In the genomic region with DNA sequence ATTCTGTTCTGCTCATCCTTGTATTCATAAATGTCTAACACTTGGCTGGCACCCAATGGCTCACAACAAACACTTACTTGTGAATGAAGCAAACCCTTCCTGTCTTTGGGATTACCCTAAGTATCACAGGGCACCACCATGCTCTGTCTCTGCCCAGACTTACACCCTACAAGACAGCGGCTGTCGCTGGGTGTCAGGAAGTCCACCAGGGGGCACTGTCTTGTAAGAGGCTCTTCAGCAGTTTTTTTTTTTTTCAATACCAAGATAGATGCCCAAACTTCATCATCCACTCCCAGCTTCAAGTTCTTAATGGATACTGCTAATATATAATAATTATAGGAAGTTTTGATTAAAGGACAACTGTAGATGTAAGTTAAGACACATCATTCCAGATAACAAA, we compare ENCODE assay signal across 8 mouse cellular contexts.
A peak's percentile ranks its signal among the peaks of the same experiment; 100 is the strongest.
DNase-seq lines count a peak whose midpoint lies in the region; ATAC-seq lines count a peak whose summit lies in the region.

No protein-coding gene starts in this region.

- H3K9me3 ChIP-seq in forebrain, embryonic 11.5 days (ENCODE audit: control insufficient read depth, low read length), result no peaks in the 10 kb centered on the region
- no peaks in the 10 kb centered on the region for H3K9me3 ChIP-seq in forebrain, embryonic 16.5 days (ENCODE audit: control insufficient read depth, low read length)
- no peaks in the 10 kb centered on the region for H3K9me3 ChIP-seq in midbrain, embryonic 11.5 days (ENCODE audit: control insufficient read depth, low read length)
- H3K9me3 ChIP-seq in midbrain, embryonic 15.5 days, result no peaks in the 10 kb centered on the region

- peak; percentile 76 for DNase-seq in forebrain, embryonic 11.5 days (ENCODE audit: low spot score)
- peak; percentile 87 for DNase-seq in midbrain, embryonic 11.5 days (ENCODE audit: low spot score, missing footprints)
- DNase-seq in cerebellum, adult 11-12 months, result peak; percentile 9
- peak; percentile 55 to 61 for DNase-seq in kidney, postnatal 4 days
- peak; percentile 86 for DNase-seq in retina, embryonic 14.5 days (ENCODE audit: low spot score)
- DNase-seq in spleen, postnatal 36 days (ENCODE audit: low spot score in 2 of 2), result no peak

- peaks cover 3% of the 10 kb centered on the region; the same call in 1 of the 2 replicates for H3K4me1 ChIP-seq in forebrain, embryonic 11.5 days (replicated peaks; ENCODE audit: control insufficient read depth, insufficient read depth, low read length)
- H3K4me1 ChIP-seq in forebrain, embryonic 16.5 days (replicated peaks; ENCODE audit: control insufficient read depth, insufficient read depth, low read length), result peaks cover 20% of the 10 kb centered on the region
- peaks cover 6% of the 10 kb centered on the region for H3K4me1 ChIP-seq in midbrain, embryonic 11.5 days (ENCODE audit: control insufficient read depth, insufficient read depth, low read length)
- H3K4me1 ChIP-seq in midbrain, embryonic 15.5 days, result peaks cover 23% of the 10 kb centered on the region

- no peak overlapping the region for H3K4me2 ChIP-seq in forebrain, embryonic 11.5 days (ENCODE audit: low read depth, low read length, severe bottlenecking)
- no peak overlapping the region for H3K4me2 ChIP-seq in forebrain, embryonic 16.5 days (ENCODE audit: low read length)
- H3K4me2 ChIP-seq in midbrain, embryonic 11.5 days, result no peak overlapping the region
- no peak overlapping the region for H3K4me2 ChIP-seq in midbrain, embryonic 15.5 days

- H3K36me3 ChIP-seq in forebrain, embryonic 11.5 days (ENCODE audit: control insufficient read depth, insufficient read depth, low read length), result no peaks in the 10 kb centered on the region
- no peaks in the 10 kb centered on the region for H3K36me3 ChIP-seq in forebrain, embryonic 16.5 days (ENCODE audit: control insufficient read depth, insufficient read depth)
- no peaks in the 10 kb centered on the region for H3K36me3 ChIP-seq in midbrain, embryonic 11.5 days (ENCODE audit: control insufficient read depth, insufficient read depth, low read length)
- no peaks in the 10 kb centered on the region for H3K36me3 ChIP-seq in midbrain, embryonic 15.5 days (replicated peaks)

- H3K27ac ChIP-seq in forebrain, embryonic 11.5 days (ENCODE audit: low read depth, low read length), result no peak overlapping the region
- no peak overlapping the region for H3K27ac ChIP-seq in forebrain, embryonic 16.5 days (ENCODE audit: low read length)
- no peak overlapping the region for H3K27ac ChIP-seq in midbrain, embryonic 11.5 days (ENCODE audit: low read depth, low read length)
- no peak overlapping the region for H3K27ac ChIP-seq in midbrain, embryonic 15.5 days

- H3K27me3 ChIP-seq in forebrain, embryonic 11.5 days (ENCODE audit: control insufficient read depth, insufficient read depth, low read length), result no peaks in the 10 kb centered on the region; the same call in 1 of the 2 replicates
- no peaks in the 10 kb centered on the region for H3K27me3 ChIP-seq in forebrain, embryonic 16.5 days (replicated peaks; ENCODE audit: control insufficient read depth, insufficient read depth, low read length)
- no peaks in the 10 kb centered on the region for H3K27me3 ChIP-seq in midbrain, embryonic 11.5 days (ENCODE audit: control insufficient read depth, insufficient read depth, low read length)
- 0 out of 2 replicates have a peak, but pooled peaks cover 5% of the 10 kb centered on the region for H3K27me3 ChIP-seq in midbrain, embryonic 15.5 days (replicated peaks)

- no peak for ATAC-seq in forebrain, embryonic 11.5 days (replicated peaks; ENCODE audit: low FRiP score)
- ATAC-seq in forebrain, embryonic 16.5 days, result no peak
- ATAC-seq in midbrain, embryonic 11.5 days (ENCODE audit: low FRiP score), result no peak
- ATAC-seq in midbrain, embryonic 15.5 days (replicated peaks), result no peak

- H3K9ac ChIP-seq in forebrain, embryonic 11.5 days (ENCODE audit: low read length), result no peak overlapping the region
- no peak overlapping the region for H3K9ac ChIP-seq in forebrain, embryonic 16.5 days (replicated peaks; ENCODE audit: low read depth, low read length)
- no peak overlapping the region for H3K9ac ChIP-seq in midbrain, embryonic 11.5 days (ENCODE audit: low read length)
- no peak overlapping the region for H3K9ac ChIP-seq in midbrain, embryonic 15.5 days

- H3K4me3 ChIP-seq in forebrain, embryonic 11.5 days (ENCODE audit: low read depth, low read length), result no peak overlapping the region
- H3K4me3 ChIP-seq in forebrain, embryonic 16.5 days (replicated peaks; ENCODE audit: low read length), result no peak overlapping the region
- no peak overlapping the region for H3K4me3 ChIP-seq in midbrain, embryonic 11.5 days (ENCODE audit: low read depth, low read length)
- no peak overlapping the region for H3K4me3 ChIP-seq in midbrain, embryonic 15.5 days

- WGBS in forebrain, embryonic 11.5 days, result 28% methylated on average over 2 of the region's 2 CpGs
- WGBS in forebrain, embryonic 16.5 days, result 21% methylated on average over 2 of the region's 2 CpGs
- 26% methylated on average over 2 of the region's 2 CpGs for WGBS in midbrain, embryonic 11.5 days
- 15% methylated on average over 2 of the region's 2 CpGs for WGBS in midbrain, embryonic 15.5 days

Comparison
In these comparisons a context has a peak if more than half of its experiments do, and no peak if none do; other contexts are left out.
1. DNase-seq: peak in forebrain, embryonic 11.5 days (single experiment), midbrain, embryonic 11.5 days (single experiment), cerebellum, adult 11-12 months (single experiment), kidney, postnatal 4 days (2 of 2) and retina, embryonic 14.5 days (single experiment); none in spleen, postnatal 36 days (0 of 2).